Mouse (Mus musculus) monocyte, adult 2 months (primary cell): ENCODE results near the gene Ccdc88c.

Experiments
- DNase-seq, 2 experiments: peaks; one replicate each; pipeline ENCODE4 v3.0.0; 2022; ENCODE audit warnings: low spot score in 2 of 2, low read depth in 1 of 2

Gene Ccdc88c

GRCm38 (mm10) chr12:100934796-100935195 lies 94.1 kb downstream of the Ccdc88c start:
- no peak for DNase-seq

GRCm38 (mm10) chr12:100931653-100932052 lies 97.2 kb downstream of the Ccdc88c start:
- DNase-seq: no peak

DNA sequence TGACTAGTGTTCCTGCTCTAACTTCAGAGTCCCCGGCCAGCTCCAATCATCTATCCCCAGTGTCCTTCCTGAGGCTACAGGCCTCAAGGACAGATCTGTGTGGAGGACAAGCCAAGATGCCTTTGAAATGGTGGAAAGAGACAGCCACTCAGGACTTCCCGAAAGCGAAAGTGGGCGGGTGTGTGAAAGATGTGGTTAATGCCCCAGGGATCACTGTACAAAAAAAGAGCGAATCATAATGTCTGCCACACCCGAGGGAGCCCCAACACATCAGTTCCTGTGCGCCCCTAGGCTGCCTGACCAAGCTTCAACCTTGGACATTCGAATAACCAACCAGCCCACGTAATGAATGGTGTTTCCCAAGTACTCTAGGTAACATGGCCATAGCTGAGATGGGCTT lies 100.6 kb downstream of the Ccdc88c start:
- DNase-seq: no peak

DNA sequence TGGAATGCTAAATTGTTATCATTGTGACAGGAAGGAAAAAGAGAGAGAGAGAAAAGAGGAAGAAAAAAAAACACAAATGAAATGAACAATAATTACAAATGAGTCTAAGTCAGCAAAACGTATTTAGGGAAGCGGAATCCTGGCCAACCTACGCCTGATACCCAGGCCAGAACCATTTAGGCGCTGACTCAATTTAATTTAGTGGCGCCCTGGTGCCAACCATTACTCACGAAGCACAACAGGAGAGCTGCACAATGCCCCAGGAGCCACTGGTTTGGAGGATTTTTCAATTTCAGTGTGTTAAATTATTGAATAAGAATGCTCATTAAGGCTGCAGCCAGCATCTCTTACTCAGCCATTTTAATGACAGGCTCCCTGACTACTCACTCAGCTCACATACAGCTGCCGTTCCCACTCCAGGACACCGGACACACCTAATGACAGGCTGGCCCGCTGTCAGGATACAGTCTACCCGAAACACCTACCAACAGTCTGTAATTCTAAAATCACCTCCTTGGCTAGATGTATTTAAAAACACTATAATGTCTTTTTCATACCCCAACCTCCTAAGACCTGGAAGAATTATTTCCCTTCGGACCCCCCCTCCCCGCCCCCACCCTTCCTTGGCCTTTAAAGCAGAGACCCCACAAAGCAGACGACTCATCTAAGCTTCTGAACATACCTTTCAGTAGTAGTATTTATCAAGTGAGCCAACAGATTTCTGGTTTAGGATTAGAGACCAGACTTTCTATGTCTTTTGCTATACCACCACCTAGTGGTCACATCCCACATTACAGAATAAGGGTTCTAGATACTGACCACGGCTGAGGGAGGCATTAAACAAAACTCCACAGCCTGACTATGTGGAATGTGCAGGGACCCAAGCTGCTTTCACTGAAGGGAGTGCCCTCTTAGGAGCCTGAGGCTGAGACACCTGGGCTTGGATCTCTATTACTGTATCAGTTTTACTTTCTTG lies 102.9 kb downstream of the Ccdc88c start:
- no peak for DNase-seq

- DNase-seq: peak in 1 of 2 experiments; percentile 18
Measured at GRCm38 (mm10) chr12:100924646-100925339, 104.1 kb downstream of the Ccdc88c start.

- no peak for DNase-seq
Measured at GRCm38 (mm10) chr12:100910731-100911130, 118.1 kb downstream of the Ccdc88c start.

DNA sequence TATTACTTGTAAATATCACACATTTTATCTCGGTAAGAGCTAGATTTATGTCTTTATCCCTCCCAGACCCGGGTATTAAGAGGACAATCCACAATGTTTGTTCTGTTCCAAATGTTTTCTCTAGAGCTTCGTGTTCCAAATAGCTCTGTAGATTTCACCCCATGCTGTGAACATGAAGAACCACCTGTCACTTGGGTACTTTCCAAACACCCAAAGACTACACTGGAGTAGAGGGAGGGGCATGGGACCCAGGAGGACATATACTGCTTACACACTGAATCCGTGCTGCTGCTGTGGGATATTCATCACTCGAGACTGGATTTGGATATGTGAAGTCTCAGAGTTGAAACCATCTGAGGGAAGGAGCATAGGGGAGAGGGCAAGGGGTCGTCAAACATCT lies 119.1 kb downstream of the Ccdc88c start:
- no peak for DNase-seq

DNA sequence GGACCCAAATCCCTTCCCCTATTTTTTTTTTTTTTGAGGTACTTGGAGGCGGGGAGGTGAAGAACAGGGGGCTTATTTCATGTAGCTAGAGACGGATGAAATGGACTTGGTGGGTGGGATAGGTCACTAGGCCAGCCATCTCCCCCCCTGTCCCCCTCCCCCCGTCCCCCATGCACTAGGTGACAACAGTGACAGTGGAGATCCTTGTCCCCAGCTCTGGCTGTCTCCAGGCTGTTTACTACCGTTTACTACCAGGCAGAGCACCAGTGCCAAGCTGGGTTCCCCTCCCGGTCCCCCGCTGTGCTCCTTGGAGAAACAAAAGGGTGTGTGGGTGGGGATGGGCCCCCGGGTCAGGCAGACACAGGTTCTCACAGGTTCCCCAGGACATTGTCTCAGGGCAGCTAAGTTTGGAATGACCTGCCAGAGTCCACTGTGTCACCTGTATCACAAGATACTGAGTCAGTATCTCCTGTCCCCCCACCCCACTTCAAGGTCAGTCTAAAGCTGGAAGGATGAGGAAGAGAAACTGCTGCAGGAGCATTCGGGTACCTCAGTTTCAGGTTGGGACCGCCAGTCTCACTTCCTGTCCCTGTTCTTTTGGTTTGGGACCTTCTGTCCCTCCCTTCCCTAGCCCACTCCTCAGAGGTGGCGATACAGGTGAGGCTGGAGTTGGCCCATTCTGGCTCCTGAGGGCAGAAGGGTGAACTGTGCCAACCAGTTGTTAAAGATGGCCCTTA lies 120.4 kb downstream of the Ccdc88c start:
- no peak for DNase-seq

DNA sequence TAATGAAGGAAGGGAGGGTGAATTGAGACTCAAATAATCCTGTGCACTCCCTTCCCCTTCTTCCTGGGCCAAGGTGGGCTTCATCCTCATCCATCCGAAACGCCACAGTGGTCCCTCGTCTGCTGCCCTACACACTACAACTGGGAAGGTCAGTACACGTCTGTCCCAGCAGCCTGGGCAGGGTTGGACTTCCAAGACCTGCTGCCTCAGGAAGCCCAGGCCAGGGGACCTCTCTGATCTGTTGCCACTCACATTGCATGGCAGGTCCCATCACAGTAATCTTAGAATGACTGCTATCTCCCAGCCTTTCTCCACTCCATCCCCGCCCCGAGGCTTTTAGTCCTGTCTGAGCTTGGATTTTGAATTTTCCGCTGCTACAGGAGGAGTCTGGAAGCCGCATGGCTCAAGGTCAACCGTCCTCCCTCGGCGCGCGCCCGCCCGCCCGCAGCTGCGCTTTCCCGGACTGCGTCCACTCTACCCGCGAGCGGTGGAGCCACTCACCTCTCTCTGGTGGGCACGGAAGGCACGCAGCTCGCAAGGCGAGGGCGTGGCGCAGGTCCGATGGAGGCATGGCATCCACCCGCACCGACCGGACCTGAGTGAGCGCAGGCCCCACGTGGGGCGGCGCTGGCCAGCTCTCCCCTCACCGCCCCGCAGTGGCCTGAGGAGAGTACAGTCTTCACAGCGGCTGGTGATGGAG lies 121.1 kb downstream of the Ccdc88c start, which contains the start of gene Gpr68:
Gene Gpr68 (minus strand): TSS at position 601 of the 700 bp plus-strand sequence.
- DNase-seq: no peak

GRCm38 (mm10) chr12:100906861-100907260 lies 122.0 kb downstream of the Ccdc88c start:
- no peak for DNase-seq

- no peak for DNase-seq
Measured at GRCm38 (mm10) chr12:100903761-100904160, 125.1 kb downstream of the Ccdc88c start.

DNA sequence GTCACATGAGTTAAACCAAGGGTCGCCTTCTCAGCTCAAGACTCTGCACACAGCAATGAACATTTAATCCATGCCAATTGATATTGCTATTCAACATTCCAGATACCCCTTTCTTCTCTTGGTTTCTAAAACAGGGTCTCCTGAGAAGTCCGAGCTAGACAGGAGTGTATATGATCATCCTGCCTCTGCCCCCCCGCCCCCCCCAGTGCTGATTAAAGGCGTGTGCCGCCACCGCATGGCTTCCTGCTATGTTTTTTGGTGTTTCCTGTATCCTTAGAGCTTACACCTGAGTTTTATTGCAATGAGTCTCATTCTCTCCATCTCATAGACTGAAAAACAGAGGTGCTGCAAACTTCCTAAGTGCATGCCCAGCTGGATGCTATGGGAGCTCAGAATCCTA lies 127.5 kb downstream of the Ccdc88c start:
- DNase-seq: no peak

- no peak for DNase-seq
Measured at GRCm38 (mm10) chr12:100900901-100901300, 128.0 kb downstream of the Ccdc88c start.

DNA sequence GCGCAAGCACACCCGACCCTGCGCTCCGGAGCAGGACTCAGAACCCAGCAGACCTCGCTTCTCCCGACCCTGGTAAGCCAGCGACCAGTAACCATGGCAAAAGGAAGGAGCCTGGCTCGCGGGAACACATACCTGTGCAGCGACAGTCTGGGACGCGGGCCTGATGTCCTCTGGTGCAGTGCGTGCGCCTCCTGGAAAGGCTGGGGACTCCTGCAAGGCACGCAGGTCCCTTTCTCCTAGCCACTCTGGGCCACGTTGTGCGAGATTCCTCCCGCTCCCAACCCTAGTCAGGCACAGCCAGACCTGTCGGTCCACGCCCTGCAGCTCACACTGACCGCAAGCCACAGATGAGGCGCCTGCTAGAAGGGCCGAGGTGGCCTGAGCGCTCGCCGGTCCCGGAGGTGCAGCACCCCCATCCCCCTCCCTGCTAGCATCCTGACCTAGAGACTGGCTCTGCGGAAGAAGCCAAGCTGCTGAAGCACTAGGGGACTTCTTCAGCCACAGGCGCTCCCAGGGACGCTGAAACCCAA lies 129.7 kb downstream of the Ccdc88c start:
- no peak for DNase-seq

- no peak for DNase-seq
Measured at GRCm38 (mm10) chr12:100897736-100898650, 130.9 kb downstream of the Ccdc88c start.

DNA sequence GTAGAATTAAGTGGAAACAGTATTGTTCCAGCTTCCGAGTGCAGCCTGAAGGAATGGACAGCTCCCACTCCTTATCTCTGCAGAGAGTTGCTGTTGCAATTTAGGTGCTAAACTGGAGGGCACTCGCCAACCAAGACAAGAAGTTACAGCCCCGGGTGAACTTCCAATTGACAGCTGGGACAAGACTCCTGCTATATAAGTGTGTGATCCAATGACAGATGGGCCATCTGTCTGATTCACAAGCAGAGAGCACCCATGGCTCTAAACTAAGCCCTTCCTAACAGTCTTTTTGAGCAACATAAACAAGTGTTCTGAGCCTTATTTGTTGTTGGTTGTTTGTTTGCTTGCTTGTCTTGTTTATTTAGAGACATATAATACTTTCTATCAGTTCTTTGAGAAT lies 132.2 kb downstream of the Ccdc88c start:
- DNase-seq: no peak

DNA sequence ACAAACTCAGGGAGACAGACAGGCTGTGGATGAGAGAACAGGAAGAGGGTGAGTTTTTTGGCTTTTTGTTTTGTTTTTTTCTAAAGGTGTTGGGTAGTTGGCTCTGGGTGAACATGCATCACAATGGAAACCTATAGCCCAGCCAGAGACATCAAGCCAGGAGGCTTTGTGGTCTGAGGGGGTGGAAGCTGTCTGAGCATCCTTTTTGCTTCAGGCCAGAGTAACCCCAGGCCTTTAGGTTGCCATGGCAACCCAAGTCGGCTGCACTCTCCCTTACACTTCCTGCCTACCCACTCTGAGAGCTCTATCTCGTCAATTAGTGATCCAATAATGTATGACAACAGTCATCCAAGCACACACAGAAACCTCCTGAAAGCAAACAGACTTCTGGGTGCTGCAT lies 133.4 kb downstream of the Ccdc88c start:
- DNase-seq: no peak

GRCm38 (mm10) chr12:100890548-100890947 lies 138.3 kb downstream of the Ccdc88c start:
- DNase-seq: no peak

GRCm38 (mm10) chr12:100887801-100888258 lies 141.0 kb downstream of the Ccdc88c start:
- DNase-seq: no peak
